Mouse (Mus musculus): ENCODE measurements around the gene Olfr322. TPM values are rescaled to one million over a fixed set of nuclear protein-coding genes. Genes with fewer than 3 reads are reported as not detected.

The Olfr322 gene
- total and polyA plus RNA-seq, 2 experiments from 2014 or later, result 0.16 TPM; not detected in 1

DNA sequence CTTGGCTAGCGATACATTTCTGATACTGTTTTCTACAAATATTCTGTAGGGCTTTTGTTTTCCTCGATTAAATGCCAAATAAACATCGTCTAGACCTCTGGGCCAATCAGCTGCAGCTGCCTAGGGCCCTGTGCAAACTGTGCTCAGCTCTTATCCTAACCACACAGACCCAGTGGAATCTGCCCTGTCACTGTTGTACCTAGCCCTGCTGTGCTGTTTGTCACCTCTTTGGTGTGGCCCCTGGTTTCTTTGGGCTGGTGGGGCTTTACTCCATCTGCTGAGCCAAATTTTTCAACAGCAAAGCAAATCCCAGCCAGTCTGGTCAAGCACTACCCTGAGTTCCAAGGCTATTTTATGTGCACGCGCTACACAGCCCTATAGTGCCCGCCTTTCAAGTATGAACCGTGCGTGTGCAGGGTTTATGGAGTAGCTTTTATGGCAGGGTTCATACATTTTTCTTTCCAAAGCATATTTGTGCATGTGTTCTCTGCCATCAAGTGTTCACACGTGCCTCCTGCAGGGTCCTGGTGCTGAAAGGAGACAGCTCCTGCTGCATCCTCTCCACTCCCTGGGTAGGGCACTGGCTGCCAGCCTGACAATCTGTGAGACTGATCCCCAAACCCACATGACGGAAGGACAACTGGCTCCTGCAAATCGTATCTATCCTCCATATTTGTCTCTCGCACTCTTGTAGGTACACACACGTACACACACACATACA is 16.8 kb upstream of the Olfr322 start:
- Histone ChIP-seq H3K4me2 (ENCODE audit: low read depth, low read length) (no peak overlapping the region), H3K36me3 (ENCODE audit: insufficient read depth, low read length) (no peaks in the 10 kb centered on the region), H3K27ac (no peak overlapping the region), H3K9me3 (ENCODE audit: low read length) (no peaks in the 10 kb centered on the region), H3K27me3 (ENCODE audit: insufficient read depth, low read length) (no peaks in the 10 kb centered on the region), H3K9ac (replicated peaks; ENCODE audit: low read length) (no peak overlapping the region), H3K4me3 (ENCODE audit: low read length) (no peak overlapping the region), H3K4me1 (ENCODE audit: insufficient read depth, low read length) (no peaks in the 10 kb centered on the region)
- ATAC-seq (no peak), DNase-seq (ENCODE audit: low spot score) (no peak)
- TF ChIP-seq CTCF (IDR thresholded peaks at IDR 0.05; ENCODE audit: low read depth), result no peak
- 82% methylated on average over 13 of the region's 13 CpGs for WGBS

DNA sequence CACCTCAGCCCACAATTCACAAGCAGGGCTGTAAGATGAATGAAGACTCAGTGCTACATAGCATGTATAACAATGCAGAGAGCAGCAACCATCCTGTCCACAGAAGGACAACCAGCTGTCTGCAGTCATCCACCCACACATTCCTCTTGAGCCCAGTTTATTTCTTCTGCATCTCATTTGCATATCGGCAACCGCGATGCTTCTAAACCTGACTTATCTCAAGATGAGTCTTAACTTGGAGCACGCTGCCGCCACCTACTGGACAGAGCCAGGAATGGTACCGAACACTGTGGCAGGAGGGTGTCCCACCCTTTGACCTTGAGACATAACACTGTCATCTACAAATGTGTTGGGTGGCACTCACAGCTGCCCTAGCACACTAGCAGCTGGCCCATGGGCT is 15.2 kb upstream of the Olfr322 start:
- WGBS, result 37% methylated on average over 6 of the region's 6 CpGs
- H3K4me3 ChIP-seq (ENCODE audit: low read length), result no peak overlapping the region
- no peak overlapping the region for H3K4me2 ChIP-seq (ENCODE audit: low read depth, low read length)
- no peak overlapping the region for H3K9ac ChIP-seq (replicated peaks; ENCODE audit: low read length)
- DNase-seq (ENCODE audit: low spot score), result peak; percentile 21
- ATAC-seq, result no peak
- no peaks in the 10 kb centered on the region for H3K36me3 ChIP-seq (ENCODE audit: insufficient read depth, low read length)
- TF ChIP-seq CTCF (IDR thresholded peaks at IDR 0.05; ENCODE audit: low read depth), result peak; percentile 61
- no peaks in the 10 kb centered on the region for H3K27me3 ChIP-seq (ENCODE audit: insufficient read depth, low read length)
- H3K9me3 ChIP-seq (ENCODE audit: low read length), result no peaks in the 10 kb centered on the region
- no peak overlapping the region for H3K27ac ChIP-seq
- no peaks in the 10 kb centered on the region for H3K4me1 ChIP-seq (ENCODE audit: insufficient read depth, low read length)

DNA sequence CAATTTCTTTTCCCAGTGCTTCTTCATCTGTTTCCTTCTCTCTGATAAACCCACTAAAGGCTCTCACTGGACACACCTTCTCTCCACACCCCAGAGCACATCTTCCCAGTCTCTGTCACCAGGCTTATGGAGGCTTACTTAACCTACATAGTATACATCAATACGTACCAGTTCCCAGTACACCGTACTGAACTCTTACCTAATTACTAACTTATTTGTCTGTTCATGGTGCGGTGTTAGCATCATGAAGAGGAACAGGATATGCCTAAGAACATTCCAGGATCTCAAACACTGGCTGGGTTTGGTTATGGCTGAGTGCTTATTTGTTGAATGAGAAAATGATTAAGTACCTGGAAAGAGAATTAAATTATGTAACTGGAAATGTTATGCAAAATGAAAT is 3.4 kb upstream of the Olfr322 start:
- TF ChIP-seq CTCF (IDR thresholded peaks at IDR 0.05; ENCODE audit: low read depth), result no peak

GRCm38 (mm10) chr11:58669252-58669651 is 10.7 kb downstream of the Olfr322 start:
- no peak overlapping the region for H3K9ac ChIP-seq (replicated peaks; ENCODE audit: low read length)
- H3K4me1 ChIP-seq (ENCODE audit: insufficient read depth, low read length), result no peaks in the 10 kb centered on the region
- no peak overlapping the region for H3K4me3 ChIP-seq (ENCODE audit: low read length)
- ATAC-seq (no peak), DNase-seq (ENCODE audit: low spot score) (no peak)
- no peak overlapping the region for H3K4me2 ChIP-seq (ENCODE audit: low read depth, low read length)
- no peaks in the 10 kb centered on the region for H3K36me3 ChIP-seq (ENCODE audit: insufficient read depth, low read length)
- no peaks in the 10 kb centered on the region for H3K9me3 ChIP-seq (ENCODE audit: low read length)
- no peak overlapping the region for H3K27ac ChIP-seq
- peak; percentile 12; the same call in 1 of the 2 replicates for TF ChIP-seq CTCF (IDR thresholded peaks at IDR 0.05; ENCODE audit: low read depth)
- H3K27me3 ChIP-seq (ENCODE audit: insufficient read depth, low read length), result no peaks in the 10 kb centered on the region

More for the DNA sequence above, 3.4 kb upstream of the Olfr322 start:
- Histone ChIP-seq H3K36me3 (ENCODE audit: insufficient read depth, low read length) (no peaks in the 10 kb centered on the region), H3K9me3 (ENCODE audit: low read length) (no peaks in the 10 kb centered on the region), H3K4me2 (ENCODE audit: low read depth, low read length) (no peak overlapping the region), H3K4me1 (ENCODE audit: insufficient read depth, low read length) (no peaks in the 10 kb centered on the region), H3K27me3 (ENCODE audit: insufficient read depth, low read length) (no peaks in the 10 kb centered on the region), H3K9ac (replicated peaks; ENCODE audit: low read length) (no peak overlapping the region), H3K27ac (no peak overlapping the region), H3K4me3 (ENCODE audit: low read length) (no peak overlapping the region)
- WGBS, result 89% methylated on average over 3 of the region's 3 CpGs
- DNase-seq (ENCODE audit: low spot score) (no peak), ATAC-seq (no peak)

- no peaks in the 10 kb centered on the region for H3K4me1 ChIP-seq (ENCODE audit: insufficient read depth, low read length)
- no peaks in the 10 kb centered on the region for H3K27me3 ChIP-seq (ENCODE audit: insufficient read depth, low read length)
- no peak overlapping the region for H3K4me2 ChIP-seq (ENCODE audit: low read depth, low read length)
- peak; percentile 14; the same call in 1 of the 2 replicates for TF ChIP-seq CTCF (IDR thresholded peaks at IDR 0.05; ENCODE audit: low read depth)
- WGBS, result 54% methylated on average over 4 of the region's 4 CpGs
- H3K4me3 ChIP-seq (ENCODE audit: low read length), result no peak overlapping the region
- H3K9ac ChIP-seq (replicated peaks; ENCODE audit: low read length), result no peak overlapping the region
- ATAC-seq (no peak), DNase-seq (ENCODE audit: low spot score) (peak; percentile 8)
- no peaks in the 10 kb centered on the region for H3K9me3 ChIP-seq (ENCODE audit: low read length)
- H3K36me3 ChIP-seq (ENCODE audit: insufficient read depth, low read length), result no peaks in the 10 kb centered on the region
- H3K27ac ChIP-seq, result no peak overlapping the region
Measured at GRCm38 (mm10) chr11:58671825-58672224, 13.2 kb downstream of the Olfr322 start.

DNA sequence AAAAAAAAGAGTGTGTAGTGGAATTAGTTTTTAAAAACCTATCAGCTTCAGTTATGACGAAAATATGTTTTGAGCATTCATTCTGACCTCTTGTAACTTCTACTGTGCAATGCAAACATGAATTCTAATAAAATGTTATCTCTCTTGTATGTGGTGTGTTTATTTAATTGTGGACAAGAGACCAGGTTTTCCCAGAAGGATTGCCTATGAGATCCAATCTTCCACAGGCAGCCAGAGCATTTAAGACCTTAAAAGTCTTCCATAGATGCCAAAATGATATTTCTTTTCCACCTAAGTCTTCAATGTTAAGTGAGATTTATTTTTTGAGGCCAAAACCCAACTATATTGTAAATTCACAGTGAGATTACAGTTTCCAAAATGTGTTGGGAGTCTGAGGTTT is 22.2 kb downstream of the Olfr322 start, which contains the start of gene Olfr320:
Olfr320 (plus strand) TSS at position 301 of the 400 bp plus-strand sequence.
- Histone ChIP-seq H3K9me3 (ENCODE audit: low read length) (no peaks in the 10 kb centered on the region), H3K4me1 (ENCODE audit: insufficient read depth, low read length) (no peaks in the 10 kb centered on the region), H3K36me3 (ENCODE audit: insufficient read depth, low read length) (no peaks in the 10 kb centered on the region), H3K27me3 (ENCODE audit: insufficient read depth, low read length) (no peaks in the 10 kb centered on the region), H3K9ac (replicated peaks; ENCODE audit: low read length) (no peak within 1 kb of the TSS), H3K27ac (no peak within 1 kb of the TSS), H3K4me2 (ENCODE audit: low read depth, low read length) (no peak within 1 kb of the TSS), H3K4me3 (ENCODE audit: low read length) (no peak within 1 kb of the TSS)
- ATAC-seq (no peak), DNase-seq (ENCODE audit: low spot score) (no peak)
- 94% methylated on average over 1 of the region's 1 CpGs for WGBS
- no peak for TF ChIP-seq CTCF (IDR thresholded peaks at IDR 0.05; ENCODE audit: low read depth)

- Histone ChIP-seq H3K4me3 (ENCODE audit: low read length) (no peak within 1 kb of the TSS), H3K9ac (replicated peaks; ENCODE audit: low read length) (no peak within 1 kb of the TSS), H3K4me1 (ENCODE audit: insufficient read depth, low read length) (no peaks in the 10 kb centered on the region), H3K9me3 (ENCODE audit: low read length) (0 out of 2 replicates have a peak, but pooled peaks cover 3% of the 10 kb centered on the region), H3K36me3 (ENCODE audit: insufficient read depth, low read length) (no peaks in the 10 kb centered on the region), H3K27me3 (ENCODE audit: insufficient read depth, low read length) (no peaks in the 10 kb centered on the region), H3K4me2 (ENCODE audit: low read depth, low read length) (no peak within 1 kb of the TSS), H3K27ac (no peak within 1 kb of the TSS)
- no peak for DNase-seq (ENCODE audit: low spot score)
- 80% methylated on average over 3 of the region's 3 CpGs for WGBS
- no peak for TF ChIP-seq CTCF (IDR thresholded peaks at IDR 0.05; ENCODE audit: low read depth)
- no peak for ATAC-seq
Measured at GRCm38 (mm10) chr11:58698862-58699261, 40.3 kb downstream of the Olfr322 start, which contains the start of gene Olfr319. Olfr319 (plus strand) TSS chr11:58699162.

Measured in hindbrain, postnatal 0 days (tissue).